Mouse (Mus musculus) limb, embryonic 11.5 days (tissue): ENCODE data around the gene Atp1a3. TPM values are rescaled to one million over a fixed set of nuclear protein-coding genes. Genes with fewer than 3 reads are reported as not detected.
A peak's percentile ranks its signal among the peaks of the same experiment; 100 is the strongest.

Experiments
- ATAC-seq: fragments of 200-750 bp; cut with Nextera tagmentation; 2 replicates; pipeline ENCODE4 v1.8.0; 2017; ENCODE audit warnings: low read depth; ENCODE audit not compliant: insufficient number of reproducible peaks, low FRiP score, low TSS enrichment
- DNase-seq: peaks from one replicate; pipeline ENCODE4 v3.0.0-alpha.2; 2015; ENCODE audit warnings: low spot score
- H3K27ac ChIP-seq: fragments of 300-500 bp; sonication (generic); replicated peaks from 2 replicates; pipeline ENCODE4 v1.5.1; 2014; ENCODE audit warnings: low read depth, mild to moderate bottlenecking, low read length
- H3K27me3 ChIP-seq: fragments of 300-500 bp; sonication (generic); 2 replicates; pipeline ENCODE4 v1.6.1; 2014; ENCODE audit warnings: mild to moderate bottlenecking, low read length, mixed read lengths; ENCODE audit not compliant: control insufficient read depth, insufficient read depth
- H3K36me3 ChIP-seq: fragments of 300-500 bp; sonication (generic); 2 replicates; pipeline ENCODE4 v1.6.1; 2014; ENCODE audit warnings: mild to moderate bottlenecking, low read length, moderate library complexity, mixed read lengths; ENCODE audit not compliant: control insufficient read depth, insufficient read depth
- H3K4me1 ChIP-seq: fragments of 300-500 bp; sonication (generic); 2 replicates; pipeline ENCODE4 v1.6.1; 2014; ENCODE audit warnings: low read length, mixed read lengths; ENCODE audit not compliant: control insufficient read depth, insufficient read depth
- H3K4me2 ChIP-seq: fragments of 300-500 bp; sonication (generic); 2 replicates; pipeline ENCODE4 v1.6.1; 2014; ENCODE audit warnings: low read depth, mild to moderate bottlenecking, moderate library complexity; ENCODE audit not compliant: severe bottlenecking
- H3K4me3 ChIP-seq: fragments of 300-500 bp; sonication (generic); 2 replicates; pipeline ENCODE4 v1.5.1; 2014; ENCODE audit warnings: low read depth, low read length
- H3K9ac ChIP-seq: fragments of 300-500 bp; sonication (generic); 2 replicates; pipeline ENCODE4 v1.6.1; 2014; ENCODE audit warnings: mild to moderate bottlenecking, low read length
- H3K9me3 ChIP-seq: fragments of 300-500 bp; sonication (generic); 2 replicates; pipeline ENCODE4 v1.6.1; 2016; ENCODE audit warnings: low read length; ENCODE audit not compliant: control insufficient read depth
- WGBS: fragments of 180-500 bp; shearing (Covaris S2); extraction: QIAGEN DNeasy Blood & Tissue Kit; methylation state at CpG from one replicate; pipeline ENCODE4 v1.1.7; 2014; 5-methylcytosine and 5-hydroxymethylcytosine counted together
- polyA plus RNA-seq: library from polyadenylated mRNA; unstranded; fragments of >200 nt; fragmentation: Nextera tagmentation; extraction: Ambion mirVana; gene quantifications from 2 replicates; pipeline ENCODE4 v1.2.1, GENCODE M21; 2014

The Atp1a3 gene
- polyA plus RNA-seq, 1 experiment from 2014 or later = 0.23 TPM

DNA sequence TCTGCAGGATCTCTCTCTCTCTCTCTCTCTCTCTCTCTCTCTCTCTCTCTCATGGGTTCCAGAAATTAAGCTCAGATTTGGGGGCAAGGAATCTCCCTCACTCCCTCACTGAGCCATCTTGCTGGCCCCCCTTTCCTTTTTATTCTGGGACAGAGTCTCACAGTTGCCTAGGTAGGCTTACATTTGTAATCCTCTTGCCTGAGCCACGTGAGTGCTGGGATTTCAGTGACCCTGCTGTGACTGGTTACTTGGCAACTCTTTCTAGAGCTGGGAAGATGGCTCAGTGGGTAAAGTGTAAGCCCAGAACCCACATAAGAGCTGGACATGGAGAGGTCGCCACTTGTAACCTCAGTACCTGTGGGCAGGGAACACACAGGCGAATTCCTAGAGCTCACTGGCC lies 25.8 kb upstream of the Atp1a3 start:
- H3K4me1 ChIP-seq = no peaks in the 10 kb centered on the region
- 76% methylated on average over 3 of the region's 3 CpGs for WGBS
- no peaks in the 10 kb centered on the region for H3K9me3 ChIP-seq
- H3K36me3 ChIP-seq = peaks cover 3% of the 10 kb centered on the region
- no peak overlapping the region for H3K4me3 ChIP-seq
- H3K27ac ChIP-seq = no peak overlapping the region
- ATAC-seq (no peak), DNase-seq (no peak)
- H3K4me2 ChIP-seq = no peak overlapping the region
- H3K9ac ChIP-seq = no peak overlapping the region
- H3K27me3 ChIP-seq = no peaks in the 10 kb centered on the region

DNA sequence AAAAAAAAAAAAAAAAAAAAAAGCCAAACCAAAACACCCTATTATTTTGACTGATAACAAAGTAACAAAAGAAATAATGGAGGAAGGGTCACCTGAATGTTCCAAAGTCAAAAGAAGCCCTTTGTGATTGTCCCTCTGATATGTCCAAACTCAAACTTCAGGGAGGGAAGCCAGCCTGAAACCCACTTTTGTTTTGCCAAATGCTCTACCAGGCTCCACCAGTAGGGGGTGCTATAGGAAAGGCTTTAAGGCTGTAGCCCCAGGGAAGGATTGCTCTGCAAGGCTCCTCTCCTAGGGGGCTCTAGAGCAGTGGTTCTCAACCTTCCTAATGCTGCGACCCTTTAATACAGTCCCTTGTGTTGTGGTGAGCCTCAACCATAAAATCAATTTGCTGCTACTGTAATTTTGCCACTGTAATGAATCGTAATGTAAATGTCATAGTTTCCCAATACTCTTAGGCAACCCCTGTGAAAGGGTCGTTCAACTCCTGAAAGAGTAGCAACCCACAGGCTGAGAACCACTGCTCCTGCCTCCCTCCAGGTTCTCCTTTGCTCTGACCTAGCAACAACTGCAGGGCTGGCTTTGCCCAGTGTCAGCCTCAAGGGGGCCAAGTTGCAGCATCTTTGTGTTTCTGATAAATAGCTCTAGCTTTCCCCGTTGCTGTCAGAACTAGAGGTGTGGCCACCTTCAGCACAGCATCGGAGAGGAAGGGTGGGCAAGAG lies 24.4 kb upstream of the Atp1a3 start:
- H3K4me1 ChIP-seq = no peaks in the 10 kb centered on the region
- peaks cover 3% of the 10 kb centered on the region for H3K36me3 ChIP-seq
- no peaks in the 10 kb centered on the region for H3K9me3 ChIP-seq
- no peak for ATAC-seq
- peak; percentile 91 for DNase-seq
- no peak overlapping the region for H3K4me3 ChIP-seq
- no peak overlapping the region for H3K27ac ChIP-seq
- 48% methylated on average over 5 of the region's 5 CpGs for WGBS
- no peaks in the 10 kb centered on the region for H3K27me3 ChIP-seq
- H3K4me2 ChIP-seq = no peak overlapping the region
- no peak overlapping the region for H3K9ac ChIP-seq

DNA sequence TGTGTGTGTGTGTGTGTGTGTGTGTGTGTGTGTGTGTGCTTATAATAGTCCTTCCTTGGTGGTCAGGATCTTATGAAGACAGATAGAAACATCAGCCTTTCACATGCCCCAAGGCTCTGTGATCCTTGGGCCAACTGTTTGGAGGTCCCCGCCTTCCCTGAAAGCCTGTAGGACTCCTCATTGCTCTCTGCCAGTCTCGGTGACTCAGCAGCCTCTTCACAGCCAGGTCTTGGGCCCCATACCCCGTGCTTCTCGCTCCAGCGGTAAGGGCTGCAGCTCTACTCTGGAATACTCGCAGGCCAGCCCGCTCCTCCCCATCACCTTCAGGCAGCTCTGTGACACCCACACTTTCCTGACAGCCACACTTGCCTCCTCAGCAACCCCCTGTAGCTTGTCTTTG lies 20.7 kb upstream of the Atp1a3 start:
- WGBS = 45% methylated on average over 7 of the region's 7 CpGs
- no peak overlapping the region for H3K4me3 ChIP-seq
- H3K4me2 ChIP-seq = no peak overlapping the region
- H3K4me1 ChIP-seq = no peaks in the 10 kb centered on the region
- ATAC-seq = no peak
- no peak for DNase-seq
- no peaks in the 10 kb centered on the region for H3K27me3 ChIP-seq
- no peak overlapping the region for H3K27ac ChIP-seq
- no peaks in the 10 kb centered on the region; the same call in none of the 2 replicates for H3K36me3 ChIP-seq
- H3K9ac ChIP-seq = no peak overlapping the region
- H3K9me3 ChIP-seq = no peaks in the 10 kb centered on the region

DNA sequence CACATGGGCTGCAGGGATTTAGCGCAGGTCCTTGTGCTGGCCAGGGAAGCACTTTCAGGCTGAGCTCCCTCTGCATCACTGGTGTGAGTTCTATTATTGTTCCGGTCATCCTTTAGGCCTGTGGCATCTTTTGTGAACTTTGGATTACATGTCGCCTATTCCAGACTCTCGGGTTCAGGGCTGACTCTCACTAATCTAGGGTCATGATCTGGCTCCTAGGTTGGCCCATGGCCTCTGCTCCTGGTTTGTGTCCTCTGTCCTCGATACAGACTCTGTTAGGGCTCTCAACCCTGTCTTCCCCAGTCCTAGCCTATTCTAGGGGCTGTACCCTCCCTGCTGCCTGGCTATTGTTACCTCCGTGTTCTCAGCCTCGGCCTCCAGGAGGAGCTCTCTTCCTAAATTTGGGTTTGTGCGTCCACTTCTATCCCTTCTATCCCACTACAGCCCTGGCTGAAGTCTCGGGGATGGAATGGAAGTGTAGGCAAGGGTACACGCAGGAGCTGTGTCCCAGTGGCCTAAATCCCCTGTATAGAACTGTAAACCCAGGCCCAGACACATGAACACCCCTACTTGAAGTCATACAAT lies 20.2 kb upstream of the Atp1a3 start:
- no peak overlapping the region for H3K27ac ChIP-seq
- no peaks in the 10 kb centered on the region for H3K9me3 ChIP-seq
- peak; percentile 38 for DNase-seq
- ATAC-seq = no peak
- no peaks in the 10 kb centered on the region; the same call in none of the 2 replicates for H3K36me3 ChIP-seq
- H3K4me2 ChIP-seq = no peak overlapping the region
- H3K4me3 ChIP-seq = no peak overlapping the region
- no peak overlapping the region for H3K9ac ChIP-seq
- 65% methylated on average over 10 of the region's 10 CpGs for WGBS
- no peaks in the 10 kb centered on the region for H3K27me3 ChIP-seq
- no peaks in the 10 kb centered on the region for H3K4me1 ChIP-seq

DNA sequence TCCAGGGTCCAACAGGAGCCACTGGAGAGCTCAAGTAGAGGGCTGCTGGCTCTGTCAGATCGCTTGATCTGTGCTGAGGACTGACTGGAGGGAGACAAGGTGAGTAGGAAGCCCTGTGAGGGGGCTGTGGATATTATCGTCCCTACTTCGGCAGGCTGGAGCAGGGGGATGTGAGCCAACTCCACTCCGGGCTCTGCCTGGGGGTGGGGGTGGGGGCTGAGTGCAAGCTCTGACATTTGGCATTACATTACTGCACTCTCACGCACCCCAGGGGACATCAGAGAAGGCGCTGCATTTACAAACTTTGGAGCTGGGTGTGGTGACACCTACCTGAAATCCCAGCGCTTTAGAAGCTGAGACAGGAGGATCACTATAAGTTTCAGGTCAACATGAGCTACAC lies 5.8 kb upstream of the Atp1a3 start:
- DNase-seq (no peak), ATAC-seq (no peak)
- Histone ChIP-seq H3K4me2 (no peak overlapping the region), H3K4me3 (no peak overlapping the region), H3K27ac (no peak overlapping the region), H3K36me3 (peaks cover 4% of the 10 kb centered on the region), H3K27me3 (peaks cover 53% of the 10 kb centered on the region), H3K9ac (no peak overlapping the region), H3K4me1 (peaks cover 8% of the 10 kb centered on the region; the same call in 1 of the 2 replicates), H3K9me3 (no peaks in the 10 kb centered on the region)
- WGBS = 52% methylated on average over 7 of the region's 7 CpGs

GRCm38 (mm10) chr7:25010090-25010913 lies 4.5 kb upstream of the Atp1a3 start:
- DNase-seq (peak; percentile 78), ATAC-seq (0 out of 2 replicates have a peak, but pooled peaks have one; percentile 17)
- peaks cover 2% of the 10 kb centered on the region for H3K36me3 ChIP-seq
- H3K9ac ChIP-seq = no peak overlapping the region
- peaks cover 13% of the 10 kb centered on the region for H3K4me1 ChIP-seq
- WGBS = under 1% methylated on average over 88 of the region's 97 CpGs
- no peaks in the 10 kb centered on the region for H3K9me3 ChIP-seq
- no peak overlapping the region for H3K27ac ChIP-seq
- peak overlapping the region; percentile 42 for H3K4me2 ChIP-seq
- H3K4me3 ChIP-seq = peak overlapping the region; percentile 24
- H3K27me3 ChIP-seq = peaks cover 66% of the 10 kb centered on the region

DNA sequence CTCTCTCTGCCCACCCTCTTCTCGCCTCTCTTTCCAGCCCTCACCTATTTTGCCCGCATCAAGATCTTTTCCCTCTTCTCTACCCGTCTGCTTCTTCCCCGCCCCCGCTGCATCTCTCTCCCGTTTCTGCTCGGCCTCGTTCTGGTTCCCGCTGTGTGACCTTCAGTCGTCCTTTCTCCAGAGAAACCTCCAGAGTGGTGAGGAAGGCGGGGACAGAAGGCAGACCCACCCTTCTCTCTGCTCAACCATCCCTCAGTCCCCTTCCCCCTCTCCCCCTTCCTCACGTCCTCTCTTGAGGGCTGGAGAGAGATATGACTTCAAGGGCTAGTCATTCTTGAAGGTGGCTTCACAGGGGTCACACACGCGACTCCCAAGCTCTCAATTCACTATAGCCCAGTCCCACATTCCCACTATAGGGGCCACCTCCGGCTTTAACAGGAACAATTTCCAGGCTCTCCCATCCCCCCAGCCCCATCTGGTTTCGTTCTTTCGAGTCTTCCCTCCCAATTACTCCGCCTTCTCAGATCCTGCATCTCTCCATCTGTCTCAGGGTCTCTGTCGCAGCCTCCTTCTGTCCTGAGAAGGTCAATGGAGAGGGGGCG lies 3.4 kb upstream of the Atp1a3 start:
- Histone ChIP-seq H3K4me2 (no peak overlapping the region), H3K9me3 (no peaks in the 10 kb centered on the region), H3K4me3 (no peak overlapping the region), H3K27ac (no peak overlapping the region), H3K27me3 (peaks cover 73% of the 10 kb centered on the region), H3K36me3 (peaks cover 2% of the 10 kb centered on the region), H3K9ac (no peak overlapping the region), H3K4me1 (peaks cover 15% of the 10 kb centered on the region)
- 5% methylated on average over 20 of the region's 20 CpGs for WGBS
- DNase-seq (no peak), ATAC-seq (no peak)

DNA sequence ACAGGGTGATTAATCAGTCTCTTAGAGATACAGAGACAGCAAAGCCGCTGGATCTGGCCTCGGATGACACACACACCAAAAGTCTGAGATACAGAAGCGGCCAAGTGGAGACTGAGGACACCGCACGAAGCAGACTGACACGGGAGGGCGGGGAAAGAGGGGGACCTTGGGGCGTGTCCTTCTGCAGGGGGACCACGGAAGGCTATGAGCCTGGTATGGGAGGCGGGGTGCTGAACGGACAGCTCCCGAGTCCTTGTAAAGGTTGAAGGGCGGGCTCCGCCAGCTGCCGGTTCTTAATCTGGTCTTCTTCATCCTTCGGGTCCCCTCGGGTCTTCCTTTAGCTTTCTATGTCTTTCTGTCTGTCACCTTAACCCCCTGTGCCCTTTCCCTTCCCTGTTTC lies 2.9 kb upstream of the Atp1a3 start:
- no peak overlapping the region for H3K4me2 ChIP-seq
- H3K9ac ChIP-seq = no peak overlapping the region
- no peak overlapping the region for H3K4me3 ChIP-seq
- 2% methylated on average over 17 of the region's 17 CpGs for WGBS
- peaks cover 73% of the 10 kb centered on the region for H3K27me3 ChIP-seq
- H3K9me3 ChIP-seq = no peaks in the 10 kb centered on the region
- peaks cover 2% of the 10 kb centered on the region for H3K36me3 ChIP-seq
- ATAC-seq = no peak
- DNase-seq = peak; percentile 89
- H3K27ac ChIP-seq = no peak overlapping the region
- peaks cover 15% of the 10 kb centered on the region for H3K4me1 ChIP-seq
